Mouse (Mus musculus): ENCODE data around the gene Cpt1a. TPM values are rescaled to one million over a fixed set of nuclear protein-coding genes. Genes with fewer than 3 reads are reported as not detected.

The Cpt1a gene
- 10 to 100 TPM; 39.2 to 54.4 TPM for total RNA-seq (2021)
- long read RNA-seq, experiment 1, full-length matches to known transcripts: 9 of 12 reads
- long read RNA-seq, experiment 1, partial matches to known transcripts: 2 of 12 reads
- long read RNA-seq, experiment 1, other reads (novel, unspliced or antisense): 1 of 12 reads
- long read RNA-seq, experiment 2, full-length matches to known transcripts: 5 of 10 reads
- long read RNA-seq, experiment 2, partial matches to known transcripts: 2 of 10 reads
- long read RNA-seq, experiment 2, other reads (novel, unspliced or antisense): 3 of 10 reads

DNA sequence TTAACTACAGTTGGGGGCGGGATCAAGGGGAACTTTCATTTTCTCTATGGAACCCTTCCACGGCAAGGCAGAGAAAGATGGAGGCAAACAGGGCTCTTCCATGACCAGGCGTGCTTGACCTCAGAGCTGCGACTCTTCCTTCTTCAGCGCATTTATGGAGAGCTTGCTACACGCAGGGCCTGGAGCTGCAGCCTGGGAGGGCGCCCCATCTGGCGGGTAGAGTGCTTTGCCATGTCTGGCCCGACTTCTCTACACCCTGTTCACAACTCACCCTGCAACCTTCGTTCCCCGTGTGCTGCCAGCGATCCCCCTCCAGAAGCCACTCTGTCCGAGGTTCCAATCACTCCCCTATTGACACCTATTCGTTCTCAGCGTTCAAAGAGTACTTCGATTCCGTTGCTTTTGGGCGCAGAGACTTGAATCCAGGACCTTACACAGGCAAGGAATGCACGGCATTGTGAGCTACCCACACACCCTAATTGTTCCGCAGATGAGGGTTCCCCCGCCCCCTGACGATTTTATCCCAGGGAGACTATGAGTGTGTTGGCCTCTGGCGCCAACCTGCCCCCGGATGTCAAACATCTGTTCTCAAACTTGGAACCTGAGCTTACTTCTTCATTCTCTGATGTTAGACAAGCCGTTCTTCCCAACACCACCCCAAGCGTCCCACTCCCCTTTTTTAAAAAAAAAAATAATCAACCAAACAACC is at the start of gene Cpt1a:
Gene Cpt1a, plus strand, starts transcription at position 74 of the 709 bp plus-strand sequence.
- DNase-seq: peak; percentile 72 to 74

DNA sequence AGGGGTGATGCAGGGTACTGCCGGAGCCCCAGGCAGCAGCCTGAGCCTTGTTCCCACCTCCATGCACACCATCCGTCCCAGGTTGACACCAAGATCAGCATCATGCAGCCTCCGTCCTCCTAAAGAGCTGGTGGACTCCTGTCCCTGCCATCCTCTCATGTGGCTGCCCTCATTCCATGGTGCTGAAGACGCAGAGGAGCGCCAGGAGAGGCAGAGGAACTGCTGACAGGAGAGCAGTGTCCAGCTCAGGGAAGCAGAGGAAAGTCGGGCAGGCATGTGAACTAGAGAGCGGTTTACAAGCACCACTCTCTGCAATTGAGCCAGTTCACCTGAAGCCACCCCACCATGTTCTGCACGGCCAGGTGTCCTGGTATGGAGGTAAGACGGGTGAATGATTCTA is 48.8 kb upstream of the Cpt1a start:
- no peak for DNase-seq

DNA sequence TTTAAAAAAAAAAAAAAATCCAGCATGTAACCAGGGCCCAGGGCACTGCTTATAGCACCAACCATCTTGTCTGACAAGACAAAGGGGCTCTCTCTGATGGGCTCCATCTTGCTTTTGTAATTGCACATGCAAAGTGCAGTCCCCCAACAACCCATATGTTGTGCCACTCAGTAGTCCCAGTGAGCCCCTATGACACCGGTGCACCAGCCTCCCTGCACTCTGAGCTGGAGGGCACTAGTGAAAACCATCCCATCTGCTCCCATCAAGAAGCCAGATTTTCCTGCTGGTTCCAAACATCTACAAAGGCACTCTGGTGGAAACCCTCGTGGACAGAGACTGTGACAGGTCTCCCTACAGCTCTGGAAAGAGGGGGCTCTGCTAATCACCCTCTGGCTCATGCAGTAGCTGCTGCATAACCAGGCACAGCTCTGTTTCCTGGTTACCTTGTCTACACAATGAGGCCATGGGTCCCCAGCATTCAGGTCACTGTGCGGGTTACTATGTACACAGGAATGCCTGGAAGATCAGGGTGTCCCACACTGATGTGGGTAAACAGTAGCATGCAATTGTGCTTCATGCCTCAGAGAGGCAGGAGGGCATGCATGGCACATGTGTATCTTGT is 46.3 kb upstream of the Cpt1a start:
- DNase-seq: no peak

DNA sequence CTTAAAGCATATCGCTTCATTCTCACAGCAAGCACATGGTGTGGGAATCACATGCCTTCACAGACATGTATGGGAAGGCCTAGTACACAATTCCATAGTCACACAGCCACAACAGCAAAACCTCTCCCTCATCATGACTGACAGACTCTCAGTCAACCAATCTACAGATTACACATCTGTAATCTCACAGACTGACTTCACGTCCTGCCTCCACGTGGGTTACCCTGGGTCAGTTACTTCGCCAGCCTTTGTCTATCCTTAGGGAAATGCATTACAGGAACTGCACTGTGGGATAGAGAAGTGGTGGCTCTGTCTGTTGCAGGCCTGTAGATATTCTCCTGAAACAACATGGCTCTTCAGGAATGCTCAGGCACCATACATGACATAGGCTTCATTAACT is 40.2 kb upstream of the Cpt1a start:
- DNase-seq: no peak

DNA sequence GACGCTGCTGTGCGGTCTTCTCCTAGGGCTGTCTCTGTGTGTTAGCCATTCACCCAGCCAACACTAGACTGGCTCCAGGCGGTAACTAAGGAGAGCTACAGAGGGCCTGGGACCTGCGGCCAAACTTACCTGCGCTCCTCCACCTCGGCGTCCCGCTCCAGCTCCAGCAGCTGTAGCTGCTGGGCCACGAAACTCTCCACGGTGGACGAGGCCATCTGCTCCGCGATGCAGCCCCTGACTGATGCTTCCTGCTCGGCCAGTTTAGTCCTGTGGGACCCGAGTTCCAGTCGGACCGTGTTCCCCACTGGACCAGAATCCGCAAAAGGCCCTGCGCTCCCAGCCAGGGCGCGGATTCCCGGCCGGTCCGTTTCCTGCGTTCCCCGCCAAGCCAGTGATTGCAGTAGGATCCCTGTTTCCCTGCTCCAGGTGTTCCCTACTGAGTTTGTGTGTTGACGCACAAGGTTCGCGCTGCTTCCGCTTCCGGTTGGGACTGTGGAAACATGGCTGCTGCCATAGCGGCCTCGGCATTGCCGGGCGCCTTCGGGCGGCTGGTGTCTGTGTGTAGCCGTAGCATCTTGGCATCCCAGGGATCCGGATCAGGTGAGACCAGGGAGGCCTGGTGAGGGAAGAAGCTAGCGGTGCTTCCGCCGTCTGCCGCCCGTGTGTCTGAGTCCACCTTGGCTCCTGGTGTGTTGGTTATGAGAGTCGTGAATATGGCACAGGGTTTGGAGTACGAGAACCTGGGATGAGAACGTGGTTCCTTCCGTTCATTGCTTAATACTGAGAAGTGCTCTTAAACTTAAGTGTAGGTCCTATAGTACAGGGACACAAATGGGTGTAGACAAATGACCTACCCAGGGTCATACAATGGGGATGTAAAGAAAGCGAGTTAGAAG is 39.3 kb upstream of the Cpt1a start, which contains the start of the genes Mrpl21 and Ighmbp2:
Gene Mrpl21, plus strand, starts transcription at position 330 of the 896 bp plus-strand sequence.
Gene Ighmbp2, minus strand, starts transcription at position 446 of the 896 bp plus-strand sequence.
- peak; percentile 90 to 97 for DNase-seq

DNA sequence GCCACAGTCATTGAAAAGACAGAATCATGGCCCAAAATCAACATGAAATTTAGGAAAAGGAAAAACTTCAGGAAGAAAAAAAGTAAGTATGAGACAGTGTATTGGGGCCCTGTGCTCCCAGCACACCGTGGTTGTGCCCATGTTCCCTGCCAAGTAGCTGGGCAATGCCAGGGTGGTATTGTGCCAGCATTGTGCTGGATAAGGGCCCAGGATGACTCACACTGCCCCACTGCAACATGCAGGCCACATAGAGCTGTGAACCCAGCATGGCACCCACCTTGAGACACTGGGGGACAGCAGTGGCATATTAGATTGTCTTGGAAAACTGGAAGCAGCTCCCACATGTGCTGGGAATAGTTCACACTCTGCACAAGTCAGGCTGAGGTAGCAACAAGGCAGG is 33.1 kb upstream of the Cpt1a start:
- DNase-seq: peak in 1 of 2 experiments; percentile 14

DNA sequence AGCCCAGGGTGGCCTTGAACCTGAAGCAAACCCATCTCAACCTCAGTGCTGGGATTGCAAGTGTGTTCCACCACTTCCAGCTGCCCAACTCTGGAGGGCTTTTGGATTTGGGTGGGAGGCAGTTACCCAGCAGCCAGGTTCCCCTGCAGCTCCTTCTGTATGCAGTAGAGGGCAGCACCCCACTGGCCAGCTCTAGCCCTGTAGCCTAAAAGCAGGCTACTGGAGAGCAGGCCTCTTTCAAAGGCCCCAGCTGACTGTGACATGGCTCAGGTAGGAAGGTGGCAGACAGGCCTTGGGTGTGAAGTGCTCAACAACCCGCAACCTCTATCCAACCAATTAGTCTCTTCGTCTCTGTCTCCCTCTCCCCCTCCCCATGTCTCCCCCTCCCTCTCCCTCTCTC is 30.1 kb upstream of the Cpt1a start:
- peak; percentile 60 to 74 for DNase-seq

DNA sequence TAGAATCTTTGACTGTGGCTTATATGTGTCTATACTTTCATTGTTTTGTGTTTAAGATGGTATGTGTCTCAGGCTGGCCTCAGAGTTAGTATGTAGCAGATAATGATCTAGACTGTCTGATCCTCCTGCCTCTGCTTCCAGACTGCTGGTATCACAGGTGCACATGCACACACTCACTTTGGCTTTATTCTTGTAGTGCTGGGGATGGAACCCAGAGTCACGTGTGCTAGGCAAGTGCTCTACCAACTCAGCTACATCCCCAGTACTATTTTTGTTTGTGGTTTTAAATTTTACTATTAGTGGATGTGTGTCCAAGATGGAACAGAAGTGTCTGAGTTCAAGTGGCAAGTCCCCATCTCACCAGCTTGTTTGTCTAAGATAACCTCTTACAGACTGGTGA is 29.1 kb upstream of the Cpt1a start:
- DNase-seq: no peak

DNA sequence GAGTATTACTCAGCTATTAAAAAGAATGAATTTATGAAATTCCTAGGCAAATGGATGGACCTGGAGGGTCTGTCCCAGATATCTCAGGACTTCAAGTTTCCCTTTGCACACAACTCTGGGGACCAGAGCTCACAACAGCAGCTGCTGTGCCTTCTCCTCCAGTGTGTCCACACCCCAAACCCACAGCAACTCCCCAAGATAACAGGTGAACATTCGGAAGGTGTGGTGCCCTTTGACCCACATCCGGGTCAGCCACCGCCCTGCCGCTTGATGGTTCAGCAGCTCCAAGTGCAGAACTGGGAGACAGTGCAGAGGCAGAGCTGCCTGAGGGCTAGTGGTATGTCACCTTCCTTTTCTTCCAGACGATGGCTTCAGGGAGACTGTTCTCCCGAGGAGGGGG is 26.9 kb upstream of the Cpt1a start:
- no peak for DNase-seq

DNA sequence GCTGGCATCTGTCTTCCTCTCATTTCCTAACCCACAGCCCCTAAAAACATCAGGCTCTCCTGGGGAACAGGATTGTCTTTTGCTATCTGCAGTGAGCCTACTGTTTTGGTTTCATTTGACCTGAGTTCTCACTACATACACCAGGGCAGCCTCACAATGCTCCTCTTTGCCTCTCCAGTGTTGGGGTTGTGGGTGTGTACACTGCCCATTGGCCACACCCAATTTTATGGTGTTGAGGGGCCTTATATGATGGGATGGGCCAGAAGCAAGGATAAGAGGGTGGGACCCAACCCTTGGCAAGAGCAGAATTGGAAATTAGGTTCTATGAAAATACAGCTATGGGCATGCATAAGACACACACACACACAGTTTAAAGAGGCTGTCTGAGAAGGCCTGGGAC is 25.1 kb upstream of the Cpt1a start:
- no peak for DNase-seq

DNA sequence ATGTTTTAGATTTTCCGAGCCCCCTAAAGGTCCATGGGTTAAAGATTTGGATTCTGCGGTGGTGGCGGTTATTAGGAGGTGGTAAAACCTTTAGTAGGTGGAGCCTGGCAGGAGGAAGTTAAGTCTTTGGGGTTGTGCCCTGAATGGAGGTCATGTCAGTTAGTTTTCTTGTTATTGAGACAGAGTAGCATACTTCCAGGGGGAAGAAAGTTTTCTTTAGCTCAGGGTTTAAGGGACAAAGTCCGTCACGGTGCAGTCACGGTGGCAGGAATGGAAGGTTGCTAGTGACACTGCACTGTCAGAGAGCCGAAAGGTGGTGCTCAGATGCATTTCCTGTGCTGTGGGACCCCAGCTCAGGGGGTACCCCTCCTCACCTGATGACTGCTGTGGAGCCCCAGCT is 24.4 kb upstream of the Cpt1a start:
- no peak for DNase-seq

DNA sequence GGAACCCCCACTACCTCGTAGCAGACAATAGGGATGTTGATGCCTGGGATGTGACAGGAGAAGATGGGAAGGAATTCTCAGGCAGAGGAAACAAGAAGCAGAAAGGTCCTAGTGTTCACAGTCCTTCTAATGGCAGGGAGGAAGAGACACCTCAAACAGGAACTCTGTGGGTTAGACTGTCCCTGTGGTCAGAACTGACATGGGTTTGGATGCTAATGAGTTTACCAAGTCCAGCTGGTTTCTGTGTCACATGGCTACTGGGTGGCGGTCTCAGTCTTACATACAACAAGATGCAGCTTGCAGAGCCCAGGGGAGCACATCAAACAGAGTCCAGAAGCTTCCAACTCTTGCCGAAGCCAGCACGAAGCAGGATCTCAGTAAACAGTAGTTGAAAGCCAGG is 18.1 kb upstream of the Cpt1a start:
- DNase-seq: no peak

DNA sequence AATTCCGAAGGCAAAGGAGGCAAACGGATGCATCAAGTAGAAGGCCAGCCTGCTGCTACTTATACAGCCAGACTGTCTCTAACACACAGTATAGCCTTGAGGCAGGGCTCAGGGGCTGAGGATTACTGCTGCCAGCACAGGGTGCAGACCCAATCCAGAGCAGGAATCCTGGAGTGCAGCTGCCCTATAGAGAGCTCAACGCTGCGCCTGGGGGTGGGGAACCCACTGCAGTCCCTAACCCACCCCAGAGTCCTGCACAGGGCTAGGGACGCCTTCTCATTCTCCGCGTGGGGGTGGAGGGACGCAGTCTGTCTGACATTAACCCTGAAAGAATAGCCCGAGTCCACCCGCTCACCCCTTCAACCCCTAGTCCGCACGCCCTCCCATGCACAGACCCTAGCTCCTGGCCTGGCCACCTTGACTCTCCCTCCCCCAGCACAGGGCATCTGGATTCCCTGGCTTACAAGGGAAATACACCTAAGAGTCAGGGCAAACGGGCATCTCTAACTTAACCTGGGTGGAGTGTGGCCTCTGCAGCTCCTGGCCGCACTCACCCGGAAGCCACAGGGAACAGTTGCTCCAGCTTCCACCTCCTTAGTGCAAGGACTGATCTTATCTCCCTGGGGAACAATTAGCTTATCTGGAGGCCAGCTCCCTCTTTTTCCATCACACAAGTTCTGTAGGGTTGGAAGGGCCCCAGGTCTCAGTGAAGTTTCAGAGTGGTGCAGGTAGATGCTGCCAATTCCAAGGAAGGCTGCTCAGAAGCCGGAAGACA is 14.8 kb upstream of the Cpt1a start:
- no peak for DNase-seq

DNA sequence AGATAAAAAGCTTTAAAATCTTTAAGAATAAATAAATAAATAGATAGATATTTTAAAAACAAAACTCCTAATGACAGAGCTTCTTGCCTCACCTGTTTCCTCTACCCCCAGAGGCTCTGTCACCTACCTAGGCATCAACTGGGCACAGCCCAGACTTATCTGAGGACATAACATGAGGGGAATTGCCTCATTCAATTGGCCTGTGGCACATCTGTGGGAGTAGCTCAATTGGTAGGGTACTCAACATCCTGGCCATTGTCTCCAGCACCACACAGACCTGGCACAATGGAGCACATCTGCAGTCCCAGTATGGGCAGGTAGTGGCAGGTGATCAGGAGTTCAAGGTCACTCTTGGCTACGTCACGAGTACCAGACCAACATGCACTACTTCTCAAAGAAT is 2.8 kb upstream of the Cpt1a start:
- DNase-seq: no peak

DNA sequence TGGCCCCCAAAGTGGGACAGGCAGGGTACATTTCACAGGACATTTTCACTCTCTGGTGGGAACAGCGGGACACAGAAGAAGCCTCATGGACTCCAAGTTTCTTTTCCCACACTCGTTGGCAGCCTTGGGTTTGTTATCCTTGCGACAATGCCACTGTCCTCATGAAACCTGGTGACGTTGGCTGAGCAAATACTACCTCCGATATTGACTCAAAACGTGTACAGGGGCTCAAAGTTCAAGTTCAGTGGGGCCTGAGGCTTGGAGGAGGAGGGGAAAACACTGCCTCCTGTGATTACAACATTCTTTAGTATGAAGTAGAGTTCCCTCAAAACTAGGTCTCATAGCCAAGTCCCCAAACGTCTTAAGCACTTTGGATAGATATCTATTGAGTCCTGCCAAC is 2.0 kb upstream of the Cpt1a start:
- no peak for DNase-seq

DNA sequence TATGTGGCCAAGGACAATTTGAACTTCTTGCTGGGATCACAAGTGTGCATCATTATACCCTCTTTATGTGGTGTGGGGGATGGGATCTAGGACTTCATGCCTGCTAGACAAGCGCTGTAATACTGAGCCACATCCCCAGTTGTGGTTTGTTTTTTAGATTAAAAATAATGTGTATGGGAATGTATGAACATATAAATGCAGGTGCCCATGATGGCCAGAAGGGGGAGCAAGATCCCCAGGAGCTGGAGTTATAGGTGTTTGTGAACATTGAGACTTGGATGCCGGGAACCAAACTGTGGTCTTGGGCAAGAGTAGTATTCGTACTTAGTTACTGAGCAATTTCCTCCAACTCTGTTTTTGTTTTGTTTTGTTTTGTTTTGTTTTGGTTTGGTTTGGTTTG is 1.3 kb upstream of the Cpt1a start:
- peak in 1 of 2 experiments; percentile 28 for DNase-seq

DNA sequence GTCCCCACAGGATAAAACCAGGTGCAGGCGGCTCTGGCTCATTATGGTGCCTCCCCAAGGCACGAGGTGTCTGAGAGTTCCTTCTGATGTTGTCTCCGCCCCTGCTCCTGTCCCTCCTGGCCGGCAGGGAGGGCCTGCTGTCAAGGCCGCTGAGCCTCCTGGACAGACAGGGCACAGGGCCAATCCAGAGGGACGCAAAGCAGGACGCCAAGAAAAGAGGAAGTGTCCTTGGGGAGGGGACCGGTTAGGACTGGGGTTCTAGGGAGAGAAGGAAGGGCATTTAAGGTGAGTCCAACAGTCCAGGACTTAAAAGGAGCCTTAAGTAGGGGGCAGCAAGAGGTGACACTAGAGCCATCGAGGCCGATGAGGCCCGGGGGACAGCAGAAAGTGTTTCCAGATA is 517 bp upstream of the Cpt1a start:
- DNase-seq: peak; percentile 82 to 91

DNA sequence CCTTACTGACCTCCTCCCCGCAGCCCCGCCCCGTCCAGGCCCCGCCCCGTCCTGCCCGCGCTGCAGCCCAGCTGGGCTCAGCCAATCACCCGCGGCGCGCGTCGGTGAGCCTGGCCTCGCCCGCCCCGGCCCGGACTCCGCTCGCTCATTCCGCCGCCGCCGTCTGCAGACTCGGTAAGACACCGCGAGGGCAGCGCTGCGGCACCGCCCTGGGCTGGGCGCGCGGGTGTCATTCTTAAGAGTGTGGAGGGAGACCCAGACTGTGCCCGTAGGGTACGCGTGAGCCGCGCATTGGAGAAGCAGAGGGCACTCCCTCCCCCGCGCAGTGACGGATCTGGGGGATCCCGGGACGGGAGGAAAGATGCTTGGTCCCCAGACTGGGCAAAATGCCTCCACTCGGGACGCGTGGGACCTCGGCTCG is 1.1 kb downstream of the Cpt1a start:
- peak; percentile 92 to 94 for DNase-seq

DNA sequence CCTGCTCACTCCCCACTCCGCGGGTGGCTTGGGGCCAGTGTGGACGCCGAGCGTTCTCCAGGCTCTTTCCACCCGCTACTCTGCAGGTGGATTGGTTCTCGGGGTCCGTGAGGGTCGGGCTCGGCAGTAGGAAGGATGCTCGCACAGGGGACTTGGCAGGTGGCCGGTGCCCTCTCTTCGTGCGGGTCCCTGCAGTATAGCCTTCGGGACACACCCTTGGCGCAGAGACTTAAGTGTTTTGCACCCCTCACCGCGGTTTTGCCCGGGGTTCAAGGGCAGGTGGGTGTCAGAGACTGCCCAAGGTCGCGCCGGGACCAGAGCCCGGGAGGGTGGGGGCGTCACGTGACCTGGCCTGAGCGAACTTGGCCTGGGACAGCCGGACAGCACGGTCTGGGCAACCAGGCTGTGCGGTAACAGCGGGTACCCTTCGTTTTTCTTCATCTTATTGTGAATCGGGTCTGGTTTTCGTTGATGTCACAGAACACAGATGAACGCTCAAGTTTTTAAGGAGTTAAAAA is 1.7 kb downstream of the Cpt1a start:
- peak; percentile 90 for DNase-seq

DNA sequence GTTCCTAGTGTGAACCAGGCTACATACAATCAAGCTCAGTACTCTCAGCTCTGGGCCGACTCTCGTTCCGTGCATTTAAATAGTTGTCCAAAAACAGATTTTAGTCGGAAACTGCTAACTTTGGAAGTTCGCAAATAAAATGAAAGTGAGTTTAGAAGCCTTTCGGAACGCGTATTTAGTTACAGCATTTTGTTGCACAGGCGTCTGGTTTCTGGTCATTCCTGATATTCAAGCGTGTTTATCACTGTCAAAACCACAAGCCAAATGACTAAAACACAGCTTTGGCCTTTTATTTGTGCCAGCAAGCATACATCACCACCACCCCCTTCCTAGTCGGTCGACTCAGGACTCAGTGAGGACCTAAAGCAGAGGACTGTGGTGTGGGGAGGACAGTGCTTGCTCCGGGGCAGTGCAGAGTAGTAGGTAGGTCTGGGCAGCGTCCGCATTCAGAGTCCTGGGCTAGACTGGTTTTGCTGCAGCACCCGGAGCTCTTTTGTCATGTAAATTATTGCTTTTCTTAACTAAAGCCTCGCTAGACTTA is 2.2 kb downstream of the Cpt1a start:
- peak; percentile 31 to 70 for DNase-seq
